Mouse (Mus musculus): ENCODE results near the gene Cdh18. TPM values are rescaled to one million over a fixed set of nuclear protein-coding genes. Genes with fewer than 3 reads are reported as not detected.
"Not testable (repeated sequence)": the region's sequence is repeated elsewhere in the genome, so short reads cannot be mapped to it uniquely, and the experiment has no call there.

Gene Cdh18
- total RNA-seq (2021): not detected
- long read RNA-seq, experiment 1: 0 reads
- long read RNA-seq, experiment 2: 0 reads

DNA sequence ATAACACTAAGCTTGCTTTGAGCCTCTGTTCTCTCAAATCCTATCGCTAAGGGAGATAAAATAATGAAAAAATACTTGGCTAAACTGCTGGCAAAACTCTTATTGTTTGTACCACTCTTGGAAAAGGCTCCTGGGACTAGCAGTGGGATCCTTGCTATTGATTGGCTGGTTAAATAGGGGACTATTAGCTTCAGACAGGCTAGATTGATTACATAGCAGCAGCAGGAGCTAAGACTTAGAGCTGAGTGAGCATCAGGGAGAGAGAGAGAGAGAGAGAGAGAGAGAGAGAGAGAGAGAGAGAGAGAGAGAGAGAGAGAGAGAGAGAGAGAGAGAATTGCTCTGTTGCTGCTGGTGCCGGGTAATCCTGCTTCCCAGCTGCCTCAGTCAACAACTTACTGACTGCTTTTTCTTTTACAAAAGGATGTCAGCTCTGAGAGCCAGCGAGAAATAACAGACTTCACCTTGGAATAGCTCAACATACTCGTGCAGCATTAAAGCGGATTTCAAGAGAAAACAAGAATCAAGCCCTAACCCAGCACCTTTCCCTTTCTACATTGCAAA, at the start of gene Cdh18:
Cdh18 (plus strand) TSS at position 312 of the 561 bp plus-strand sequence.
- no peak within 1 kb of the TSS for H3K27ac ChIP-seq

DNA sequence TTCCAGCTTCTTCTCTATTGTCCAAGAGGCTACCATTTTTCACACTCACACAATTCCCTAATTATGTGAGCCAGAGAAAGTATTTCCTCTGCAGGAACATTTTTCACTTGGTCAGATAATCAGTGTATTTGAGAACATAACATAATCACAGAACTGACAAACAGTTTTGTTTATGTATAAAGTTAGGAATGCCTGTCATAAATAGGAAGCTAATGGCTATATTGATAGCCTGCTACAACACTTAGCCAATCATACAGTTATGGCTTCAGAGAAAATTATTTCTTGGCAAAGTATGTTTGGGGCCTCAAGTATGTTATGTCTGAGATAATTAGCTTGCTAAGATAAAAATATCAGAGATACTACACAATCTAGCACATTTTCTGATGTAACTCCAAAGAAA, 37.6 kb upstream of the Cdh18 start:
- no peak for TF ChIP-seq CTCF (IDR thresholded peaks at IDR 0.05)
- intact Hi-C loops (cut with DNase I): no loop called here
- H3K27ac ChIP-seq: no peak overlapping the region
- H3K4me3 ChIP-seq: no peak overlapping the region
- no peak for DNase-seq

More for the DNA sequence above, at the start of gene Cdh18:
- no peak within 1 kb of the TSS for H3K4me3 ChIP-seq
- intact Hi-C loops (cut with DNase I): no loop called here
- no peak for TF ChIP-seq CTCF (IDR thresholded peaks at IDR 0.05)
- DNase-seq: no peak

DNA sequence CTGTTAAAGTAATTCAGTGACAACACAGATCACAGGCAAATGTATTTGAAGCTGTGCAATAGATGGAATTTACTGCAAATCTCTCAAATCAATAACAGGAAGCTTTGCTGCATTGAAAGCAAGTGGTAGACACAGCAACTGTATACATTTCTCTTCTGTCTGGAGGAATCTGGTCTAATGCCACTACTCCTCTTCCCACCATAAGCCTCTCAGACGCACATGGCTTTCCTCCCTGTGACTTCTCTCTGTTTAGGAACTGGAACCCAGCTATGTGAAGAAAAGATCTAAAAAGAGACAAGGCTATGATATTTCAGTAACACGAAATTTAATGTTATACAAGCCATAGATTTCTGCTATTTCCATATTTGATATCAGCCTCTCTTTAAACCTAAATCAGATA, 13.0 kb upstream of the Cdh18 start:
- no peak for TF ChIP-seq CTCF (IDR thresholded peaks at IDR 0.05)
- intact Hi-C loops (cut with DNase I): no loop called here
- H3K27ac ChIP-seq: no peak overlapping the region
- no peak overlapping the region for H3K4me3 ChIP-seq
- no peak for DNase-seq

DNA sequence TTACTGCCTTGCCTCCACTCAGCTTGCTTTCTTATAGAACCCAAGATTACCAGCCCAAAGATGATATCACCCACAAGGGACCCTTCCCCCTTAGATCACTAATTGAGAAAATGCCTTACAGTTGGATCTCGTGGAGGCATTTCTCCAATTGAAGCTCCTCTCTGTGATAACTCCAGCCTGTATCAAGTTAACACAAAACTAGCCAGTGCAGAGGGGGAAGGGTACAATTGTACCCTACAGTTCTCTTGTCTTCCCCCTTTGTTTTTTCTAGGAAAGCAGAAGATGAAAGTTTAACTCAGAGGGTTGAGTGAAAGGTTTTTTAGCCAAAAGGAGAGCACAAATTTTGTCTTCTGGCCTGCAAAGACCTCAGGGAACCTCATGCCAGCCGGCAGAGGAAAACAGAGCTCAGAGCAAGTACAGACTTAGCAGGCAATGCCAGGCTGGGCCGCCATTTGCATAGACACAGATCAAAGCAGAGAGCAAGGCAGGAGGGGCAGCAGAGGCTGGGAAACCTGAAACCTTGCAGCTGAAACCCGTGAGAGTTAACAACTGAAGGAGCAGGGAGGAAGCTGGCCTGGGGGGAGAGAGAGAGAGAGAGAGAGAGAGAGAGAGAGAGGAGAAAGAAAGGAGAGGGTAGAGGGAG, 29.3 kb downstream of the Cdh18 start:
- DNase-seq: no peak
- no peak overlapping the region for H3K4me3 ChIP-seq
- H3K27ac ChIP-seq: no peak overlapping the region
- no peak for TF ChIP-seq CTCF (IDR thresholded peaks at IDR 0.05)
- intact Hi-C loops (cut with DNase I): no loop called here

DNA sequence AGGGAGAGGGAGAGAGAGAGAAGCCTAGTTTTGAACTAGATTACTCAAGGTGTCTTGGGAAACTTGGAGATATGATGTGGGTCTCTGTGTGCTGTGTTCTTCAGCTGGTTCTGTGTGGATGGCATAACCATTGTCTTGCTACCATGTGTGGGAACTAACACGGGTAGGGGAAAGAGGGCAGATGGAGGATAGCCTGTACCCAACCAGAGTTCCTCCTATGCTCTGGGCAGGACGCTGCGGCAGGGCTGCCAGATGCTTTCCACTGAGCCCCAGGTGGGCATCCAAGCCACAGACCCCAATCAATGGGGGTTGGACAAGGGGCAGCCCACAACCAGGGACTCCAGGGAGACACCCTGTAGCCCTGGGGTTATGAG, 29.8 kb downstream of the Cdh18 start:
- no peak for TF ChIP-seq CTCF (IDR thresholded peaks at IDR 0.05)
- intact Hi-C loops (cut with DNase I): no loop called here
- DNase-seq: no peak
- Histone ChIP-seq H3K4me3 (no peak overlapping the region), H3K27ac (no peak overlapping the region)

DNA sequence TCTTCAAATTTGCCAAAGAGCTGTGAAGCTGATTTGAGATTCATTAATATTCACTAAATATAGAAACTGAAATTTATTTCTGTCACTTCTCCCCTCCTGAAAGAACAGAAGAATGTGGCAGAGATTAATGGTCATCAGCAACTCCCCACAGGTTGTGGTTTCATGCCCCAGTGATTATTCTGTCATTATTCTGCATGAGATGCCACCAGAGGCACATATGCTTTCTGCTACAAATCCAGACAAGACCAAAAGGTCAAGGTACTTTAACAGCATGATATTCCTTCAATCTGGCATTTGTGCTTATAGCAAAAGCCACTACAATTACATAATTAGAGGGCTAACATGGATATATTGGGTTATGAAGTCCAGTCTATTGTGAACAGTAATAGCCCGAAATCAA, 35.8 kb downstream of the Cdh18 start:
- intact Hi-C loops (cut with DNase I): no loop called here
- Histone ChIP-seq H3K4me3 (no peak overlapping the region), H3K27ac (no peak overlapping the region)
- TF ChIP-seq CTCF (IDR thresholded peaks at IDR 0.05): no peak
- no peak for DNase-seq

DNA sequence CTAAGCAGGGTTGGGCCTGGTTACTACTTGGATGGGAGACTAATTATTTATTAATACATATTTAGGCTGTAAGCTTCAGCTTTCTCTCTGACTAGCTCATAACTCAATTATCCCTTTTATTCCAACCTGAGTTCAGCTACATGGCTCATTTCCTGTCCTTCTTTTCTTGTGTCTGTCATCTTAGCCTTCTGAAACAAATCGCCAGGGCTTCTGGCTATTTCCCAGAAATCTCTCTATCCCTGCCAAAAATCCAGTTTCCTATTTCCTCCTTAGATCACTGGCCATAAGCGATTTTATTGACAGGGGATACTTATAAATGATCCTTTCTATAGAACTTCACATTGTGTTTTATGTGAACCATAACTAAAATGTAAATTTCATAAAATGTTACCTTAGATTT, 167.6 kb downstream of the Cdh18 start:
- TF ChIP-seq CTCF (IDR thresholded peaks at IDR 0.05): no peak
- intact Hi-C loops (cut with DNase I): no loop called here
- no peak overlapping the region for H3K4me3 ChIP-seq

DNA sequence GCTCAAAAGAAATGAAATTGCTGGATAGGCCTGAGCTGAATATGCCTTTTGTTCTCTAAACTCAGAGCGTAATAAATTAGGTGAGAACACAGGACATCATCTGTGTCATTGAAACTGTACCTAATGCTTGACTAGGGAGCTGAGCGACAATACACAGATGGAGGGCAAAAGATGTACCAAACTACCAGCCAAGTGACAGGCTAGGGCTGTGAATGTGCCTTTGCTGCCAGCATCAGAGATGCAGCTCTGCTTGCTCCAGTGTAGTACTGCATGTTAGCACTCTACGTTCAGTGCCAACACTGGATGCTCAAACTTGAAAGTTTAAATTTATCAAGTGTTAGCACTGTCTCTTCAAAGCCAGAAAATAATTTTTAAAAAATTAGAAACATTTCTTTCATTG, 168.9 kb downstream of the Cdh18 start:
- DNase-seq: no peak
- intact Hi-C loops (cut with DNase I): no loop called here
- Histone ChIP-seq H3K4me3 (no peak overlapping the region), H3K27ac (no peak overlapping the region)
- TF ChIP-seq CTCF (IDR thresholded peaks at IDR 0.05): no peak

More for the DNA sequence above, 167.6 kb downstream of the Cdh18 start:
- no peak for DNase-seq
- H3K27ac ChIP-seq: no peak overlapping the region

DNA sequence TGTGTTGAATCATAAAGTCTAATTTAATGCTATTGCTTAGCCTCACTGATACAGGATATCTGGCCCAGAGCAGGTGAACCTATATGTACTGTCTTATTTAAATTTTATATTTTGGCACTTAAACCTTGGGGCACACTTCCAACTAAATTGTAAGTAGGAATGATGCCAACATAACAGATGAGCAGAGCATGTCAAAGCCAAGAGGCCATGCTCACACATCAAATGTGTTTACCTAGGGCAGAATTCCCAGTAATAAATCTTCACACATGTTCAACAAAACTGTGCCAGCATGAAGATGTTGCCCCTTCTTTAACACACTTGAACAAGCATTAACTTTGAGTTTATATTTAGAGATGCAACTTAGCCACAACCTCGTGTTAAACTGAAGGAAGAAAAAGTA, 177.8 kb downstream of the Cdh18 start:
- Histone ChIP-seq H3K4me3 (no peak overlapping the region), H3K27ac (no peak overlapping the region)
- TF ChIP-seq CTCF (IDR thresholded peaks at IDR 0.05): no peak
- DNase-seq: no peak
- intact Hi-C loops (cut with DNase I): no loop called here

DNA sequence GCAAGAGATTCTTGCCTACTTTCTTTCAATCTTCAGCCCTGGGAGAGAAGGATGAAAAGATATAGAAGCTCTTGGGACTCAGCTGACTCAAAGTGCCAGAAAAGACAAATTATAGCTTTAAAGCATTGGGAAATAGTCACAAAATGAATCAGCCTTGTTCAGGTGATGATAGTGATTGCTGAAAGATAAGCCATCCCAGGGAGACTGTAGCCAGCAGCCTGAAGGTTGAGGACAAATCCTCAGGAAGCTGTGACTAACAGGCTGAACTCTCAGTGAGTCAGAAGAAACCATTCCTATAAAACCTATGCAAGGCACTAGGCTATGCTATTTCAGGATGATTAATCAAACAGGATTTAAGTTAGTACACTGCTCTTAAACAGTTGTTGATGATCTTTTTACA, 184.2 kb downstream of the Cdh18 start:
- intact Hi-C loops (cut with DNase I): no loop called here

DNA sequence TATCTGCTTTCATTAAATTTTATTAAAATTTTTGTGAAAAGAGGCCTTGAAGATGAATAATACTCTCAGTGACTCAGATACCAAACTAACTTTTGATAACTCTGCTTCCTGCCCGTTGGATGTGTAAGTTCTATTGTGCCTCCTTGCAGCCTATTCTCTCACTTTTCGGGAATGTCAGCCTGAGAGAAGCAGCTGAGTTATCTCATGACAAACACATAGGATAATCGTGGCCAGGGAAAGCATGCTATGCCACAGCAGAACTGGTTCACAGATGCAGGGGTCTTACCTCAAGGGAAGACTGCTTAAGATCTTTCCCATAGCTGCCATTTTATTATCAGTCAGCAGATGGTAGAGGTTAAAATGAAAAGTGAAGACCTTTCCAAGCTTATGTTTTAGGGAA, 187.3 kb downstream of the Cdh18 start:
- Histone ChIP-seq H3K4me3 (no peak overlapping the region), H3K27ac (no peak overlapping the region)
- DNase-seq: no peak
- intact Hi-C loops (cut with DNase I): no loop called here
- no peak for TF ChIP-seq CTCF (IDR thresholded peaks at IDR 0.05)

More for the DNA sequence above, 184.2 kb downstream of the Cdh18 start:
- TF ChIP-seq CTCF (IDR thresholded peaks at IDR 0.05): no peak
- no peak overlapping the region for H3K4me3 ChIP-seq
- DNase-seq: no peak
- H3K27ac ChIP-seq: no peak overlapping the region

DNA sequence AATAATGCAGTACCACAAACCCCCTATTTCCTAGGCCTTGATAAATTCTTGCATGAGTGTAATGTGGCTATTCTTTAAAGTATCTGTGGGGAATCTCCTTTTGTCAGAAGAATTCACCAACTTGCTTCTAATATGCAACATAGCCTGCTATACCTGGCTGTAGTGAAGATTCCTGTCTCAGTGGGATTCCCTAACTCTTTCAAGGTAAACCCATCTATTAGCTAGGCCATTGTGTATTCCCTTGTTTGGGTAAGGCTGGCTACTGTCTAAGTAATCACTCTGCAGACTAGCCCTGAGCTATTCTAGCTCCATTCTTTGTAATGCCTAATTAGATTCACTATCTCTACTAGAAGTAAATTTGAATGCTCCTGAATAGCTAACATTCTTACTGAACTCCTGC, 212.4 kb downstream of the Cdh18 start:
- intact Hi-C loops (cut with DNase I); DNase-seq; H3K4me3 ChIP-seq; H3K27ac ChIP-seq: not testable (repeated sequence)

DNA sequence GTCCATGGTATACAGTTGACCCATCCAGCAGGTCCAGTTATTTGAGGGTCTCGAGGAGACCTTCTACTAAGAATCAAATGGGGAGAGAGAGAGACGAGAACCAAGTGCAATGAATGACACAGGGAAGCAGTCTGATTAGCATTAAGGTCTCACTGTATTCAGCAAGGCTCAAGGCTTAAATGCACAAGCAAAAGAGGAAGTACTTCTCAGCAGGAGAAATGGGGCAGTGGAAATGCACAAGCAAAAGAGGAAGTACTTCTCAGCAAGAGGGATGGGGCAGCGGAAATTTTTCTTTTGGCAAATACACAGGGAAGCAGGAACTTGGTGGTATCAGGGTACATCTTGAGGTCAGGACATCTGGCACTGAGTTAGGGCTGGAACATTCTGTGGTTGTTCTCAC, 217.8 kb downstream of the Cdh18 start:
- H3K4me3 ChIP-seq; DNase-seq; intact Hi-C loops (cut with DNase I); H3K27ac ChIP-seq: not testable (repeated sequence)

DNA sequence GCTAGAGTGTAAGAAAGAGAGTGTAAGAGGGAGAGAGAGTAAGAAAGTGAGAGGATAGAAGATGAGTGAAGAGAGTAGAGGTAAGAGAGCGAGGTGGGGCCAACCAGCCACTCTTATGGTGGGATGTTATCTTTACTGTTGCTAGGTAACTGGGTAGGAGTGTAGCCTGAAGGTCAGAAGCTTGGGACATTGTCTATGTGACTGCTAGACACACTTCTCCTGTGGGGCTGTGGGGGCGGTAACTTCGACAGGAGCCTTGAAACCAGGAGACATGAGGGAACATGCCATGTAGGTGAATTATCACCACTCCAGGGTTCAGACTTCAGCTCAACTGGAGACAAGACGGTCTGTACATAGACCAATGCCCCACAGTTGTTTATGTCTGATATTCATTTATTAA, 227.5 kb downstream of the Cdh18 start:
- Histone ChIP-seq H3K27ac (no peak overlapping the region), H3K4me3 (no peak overlapping the region)
- DNase-seq: no peak
- TF ChIP-seq CTCF (IDR thresholded peaks at IDR 0.05): no peak
- intact Hi-C loops (cut with DNase I): no loop called here

All from gastrocnemius, adult 2 months (tissue).